Mouse (Mus musculus) CD4-positive, CD25-positive, alpha-beta regulatory T cell, adult 9 weeks (primary cell): ENCODE data around the gene Isoc2a. TPM values are rescaled to one million over a fixed set of nuclear protein-coding genes. Genes with fewer than 3 reads are reported as not detected.

Experiments used
- polyA plus RNA-seq: library from polyadenylated mRNA; unstranded; fragments of 100-300 nt; shearing (Covaris generic); gene quantifications from one replicate; pipeline ENCODE4 v1.2.1, GENCODE M21; 2017

Isoc2a gene
- 1.1 TPM for polyA plus RNA-seq

GRCm38 (mm10) chr7:4876753-4877221 is at the start of gene Isoc2a:
Gene Isoc2a, plus strand, starts transcription at chr7:4877153.

GRCm38 (mm10) chr7:4844245-4844916 is 32.6 kb upstream of the Isoc2a start, which contains the start of gene Shisa7:
Gene Shisa7, minus strand, starts transcription at chr7:4844696.

GRCm38 (mm10) chr7:4870133-4870532 is 6.8 kb upstream of the Isoc2a start, which contains the start of gene Isoc2b:
Gene Isoc2b, minus strand, starts transcription at chr7:4870258.

DNA sequence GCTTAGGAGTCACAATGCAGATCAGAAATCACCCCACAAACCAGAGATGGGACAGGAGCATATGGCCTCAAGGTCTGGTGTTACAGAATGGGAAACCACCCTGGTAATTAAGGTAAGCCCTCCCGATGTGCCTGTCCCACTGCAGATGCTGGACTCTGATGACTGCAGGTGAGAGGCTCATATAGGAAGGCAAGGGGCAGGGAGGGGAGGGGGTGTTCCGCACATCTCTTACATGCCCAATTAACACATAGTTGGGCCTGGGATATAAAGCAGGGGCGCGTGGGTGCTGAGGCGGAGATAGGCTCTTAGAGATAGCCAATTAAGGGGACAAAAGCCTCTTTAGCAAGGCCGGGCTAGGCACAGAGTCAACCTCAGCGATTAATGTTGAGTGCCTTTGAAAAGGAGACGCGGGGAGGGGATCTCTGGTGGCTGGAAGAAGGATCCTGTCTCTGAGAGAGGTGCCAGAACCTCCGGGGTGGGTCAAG is 29.6 kb downstream of the Isoc2a start, which contains the start of gene Gm36210:
TSS of gene Gm36210 (minus strand) at position 51 of the 485 bp plus-strand sequence.

GRCm38 (mm10) chr7:4915007-4915665 is 38.2 kb downstream of the Isoc2a start, which contains the start of gene Zfp628:
Gene Zfp628, plus strand, starts transcription at chr7:4915217.

DNA sequence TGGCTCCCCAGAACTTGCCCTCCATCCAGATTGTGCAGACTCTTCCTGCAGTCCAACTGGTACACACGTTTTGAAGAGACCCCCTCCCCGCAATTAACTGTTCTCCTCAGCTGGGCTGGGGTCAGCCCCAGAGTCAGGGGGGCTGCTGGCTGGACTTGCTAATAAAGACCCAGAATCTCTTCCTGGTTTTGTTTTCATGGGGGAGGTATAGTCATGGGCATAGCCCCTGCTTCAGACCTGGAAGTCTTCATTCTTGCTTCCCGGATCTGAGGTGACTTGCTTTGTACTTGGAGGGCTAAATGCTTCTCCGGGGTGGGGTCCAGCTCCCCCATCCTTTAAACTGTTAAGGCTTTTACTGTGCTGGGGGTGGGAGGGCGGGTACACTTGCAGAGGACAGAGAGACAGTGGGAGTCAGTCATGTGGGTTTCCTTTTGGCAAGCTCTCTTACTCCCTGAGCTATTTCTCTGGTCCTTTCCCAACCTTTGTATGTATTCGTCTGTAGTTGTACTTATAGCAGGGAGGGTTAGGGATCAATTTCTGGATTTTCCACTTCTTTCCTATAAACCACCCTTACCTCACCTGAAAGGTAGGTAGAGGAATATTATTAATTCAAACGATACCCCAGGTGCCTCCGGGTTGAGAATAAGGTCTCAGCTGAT is 45.0 kb downstream of the Isoc2a start, which contains the start of gene Nat14:
TSS of gene Nat14 (plus strand) at position 205 of the 659 bp plus-strand sequence.

DNA sequence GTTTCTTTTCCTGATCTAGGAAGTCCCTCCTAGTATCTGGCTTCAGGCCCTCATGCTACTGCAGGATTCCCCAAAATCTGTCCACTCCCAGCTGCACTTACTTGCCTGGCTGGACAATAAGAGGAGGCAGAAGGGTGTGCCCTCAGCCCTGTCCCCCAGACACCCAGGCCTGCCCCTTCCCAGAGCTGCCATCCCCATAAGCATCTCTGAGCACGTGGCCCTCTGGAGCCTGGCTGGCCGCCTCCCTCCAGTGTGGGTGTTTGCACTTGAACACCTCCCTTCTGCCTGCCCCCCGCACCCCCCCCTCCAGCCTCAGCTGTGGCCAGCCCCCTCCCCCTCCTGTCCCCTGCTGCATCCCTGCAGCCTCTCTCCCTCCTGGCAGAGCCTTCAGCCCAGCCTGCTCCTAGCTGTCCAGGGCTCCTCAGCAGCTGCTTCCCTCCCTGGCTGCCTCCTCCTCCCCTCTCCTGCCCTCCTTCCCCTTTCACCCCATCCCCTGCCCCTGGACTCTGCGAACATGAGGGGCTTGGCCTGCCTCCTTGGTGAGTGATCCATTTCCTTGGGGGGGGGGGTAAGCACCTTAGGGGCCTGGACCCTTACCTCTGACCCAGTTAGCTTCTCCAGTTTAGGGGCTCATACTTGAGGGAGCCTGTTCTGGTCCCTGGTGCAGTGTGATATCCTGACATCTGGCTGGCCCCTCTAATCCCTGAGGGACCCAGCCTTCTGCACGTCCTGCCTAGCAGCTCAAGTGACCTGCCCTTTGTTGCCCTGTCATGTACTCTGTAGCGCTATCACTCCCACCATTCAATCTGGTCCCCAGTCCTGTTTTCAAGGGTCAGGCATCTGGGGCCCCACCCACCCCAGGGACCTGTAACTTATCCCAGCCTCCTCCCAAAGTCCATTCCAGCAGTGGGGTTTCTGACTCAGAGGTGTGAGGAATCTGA is 48.8 kb downstream of the Isoc2a start, which contains the start of gene Ssc5d:
TSS of gene Ssc5d (plus strand) at position 345 of the 941 bp plus-strand sequence.

Other genes starting within 250 kb of the Isoc2a start
- 3.5 TPM for gene Tmem86b, start 245.7 kb upstream of the Isoc2a start, polyA plus RNA-seq
- 26.6 TPM for gene Ppp6r1, start 218.1 kb upstream of the Isoc2a start, polyA plus RNA-seq
- 87.0 TPM for gene Hspbp1, start 192.1 kb upstream of the Isoc2a start, polyA plus RNA-seq
- gene Brsk1, start 186.5 kb upstream of the Isoc2a start, polyA plus RNA-seq: not detected
- gene Tmem150b, start 151.9 kb upstream of the Isoc2a start, polyA plus RNA-seq: not detected
- 45.4 TPM for gene Kmt5c, start 137.0 kb upstream of the Isoc2a start, polyA plus RNA-seq
- gene Cox6b2, start 124.1 kb upstream of the Isoc2a start, polyA plus RNA-seq: 4.9 TPM
- gene Fam71e2, start 105.9 kb upstream of the Isoc2a start, polyA plus RNA-seq: not detected
- gene Il11, start 94.3 kb upstream of the Isoc2a start, polyA plus RNA-seq: not detected
- not detected for gene Tmem190, start 94.2 kb upstream of the Isoc2a start, polyA plus RNA-seq
- gene Tmem238, start 87.5 kb upstream of the Isoc2a start, polyA plus RNA-seq: 0.46 TPM
- 535 TPM for gene Rpl28, start 84.3 kb upstream of the Isoc2a start, polyA plus RNA-seq
- gene Ube2s, start 64.6 kb upstream of the Isoc2a start, polyA plus RNA-seq: 80.0 TPM
- not detected for gene Shisa7, start 32.5 kb upstream of the Isoc2a start, polyA plus RNA-seq
- 44.2 TPM for gene Isoc2b, start 6.9 kb upstream of the Isoc2a start, polyA plus RNA-seq
- gene Gm36210, start 29.4 kb downstream of the Isoc2a start, polyA plus RNA-seq: not detected
- gene Zfp628, start 38.1 kb downstream of the Isoc2a start, polyA plus RNA-seq: 1.9 TPM
- 0.71 TPM for gene Nat14, start 44.9 kb downstream of the Isoc2a start, polyA plus RNA-seq
- gene Ssc5d, start 48.6 kb downstream of the Isoc2a start, polyA plus RNA-seq: not detected
- gene Sbk2, start 87.3 kb downstream of the Isoc2a start, polyA plus RNA-seq: 0.43 TPM
- gene Sbk3, start 94.0 kb downstream of the Isoc2a start, polyA plus RNA-seq: not detected
- gene Zfp579, start 119.0 kb downstream of the Isoc2a start, polyA plus RNA-seq: 12.8 TPM
- 31.7 TPM for gene Zfp524, start 137.3 kb downstream of the Isoc2a start, polyA plus RNA-seq
- 29.7 TPM for gene Fiz1, start 137.5 kb downstream of the Isoc2a start, polyA plus RNA-seq
- gene Gm44973, start 138.3 kb downstream of the Isoc2a start, polyA plus RNA-seq: 17.0 TPM
- gene Zfp865, start 143.2 kb downstream of the Isoc2a start, polyA plus RNA-seq: 10.5 TPM
- gene Ccdc106, start 143.4 kb downstream of the Isoc2a start, polyA plus RNA-seq: not detected
- not detected for gene 4632433K11Rik, start 157.0 kb downstream of the Isoc2a start, polyA plus RNA-seq
- gene Zfp784, start 161.3 kb downstream of the Isoc2a start, polyA plus RNA-seq: 5.3 TPM
- gene Zfp580, start 174.4 kb downstream of the Isoc2a start, polyA plus RNA-seq: 1.2 TPM
- gene U2af2, start 185.0 kb downstream of the Isoc2a start, polyA plus RNA-seq: 105 TPM
- gene Epn1, start 203.1 kb downstream of the Isoc2a start, polyA plus RNA-seq: 14.3 TPM
- gene Rfpl4, start 239.8 kb downstream of the Isoc2a start, polyA plus RNA-seq: not detected
- not detected for gene Rasl2-9, start 248.8 kb downstream of the Isoc2a start, polyA plus RNA-seq